Mouse (Mus musculus) liver, embryonic 14 days (tissue): ENCODE results near the gene 2310034G01Rik. TPM values are rescaled to one million over a fixed set of nuclear protein-coding genes. Genes with fewer than 3 reads are reported as not detected.

Experiments used
- polyA plus RNA-seq: library from polyadenylated mRNA; depleted of rRNA; stranded (reverse); fragments of >200 nt; gene quantifications from 2 replicates; pipeline ENCODE4 v1.2.3, GENCODE M21; 2012; rRNA removed

2310034G01Rik gene
- polyA plus RNA-seq: 0.21 and 0.23 TPM in 2 replicates

DNA sequence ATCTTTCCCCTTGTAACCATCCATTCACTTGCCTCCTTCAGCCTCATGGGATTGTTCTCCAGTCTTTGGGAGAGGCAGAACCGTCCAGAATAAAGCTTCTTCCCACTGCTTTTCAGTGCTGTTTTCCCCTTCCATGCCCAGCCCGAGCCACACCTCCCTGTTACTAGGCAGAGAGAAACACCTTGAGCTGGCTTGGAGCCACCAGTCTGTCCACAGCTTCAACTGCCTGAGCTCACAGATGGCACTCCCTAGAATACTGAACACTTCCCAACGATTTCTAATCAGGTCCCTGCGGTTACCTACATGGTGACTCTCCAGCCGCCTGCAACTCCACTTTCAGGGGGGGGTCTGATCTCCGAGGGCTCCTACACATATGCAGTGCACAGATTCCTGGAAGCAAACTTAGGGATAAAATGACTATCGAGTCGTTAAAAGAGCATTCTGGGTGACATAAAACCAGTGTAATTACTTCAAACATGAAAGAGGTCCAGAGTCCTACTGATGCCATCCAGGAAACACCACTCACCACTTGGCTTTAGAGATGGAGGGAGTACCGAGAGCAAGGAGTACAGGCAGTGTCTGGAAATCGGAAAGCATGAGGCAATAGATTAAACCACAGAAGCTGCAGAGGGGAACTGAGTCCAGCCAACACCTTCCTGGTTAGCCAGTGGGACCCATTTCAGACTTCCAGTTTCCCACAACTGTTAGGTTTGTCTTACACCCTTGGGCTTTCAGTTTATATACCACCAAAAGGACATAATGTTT, at the start of gene 2310034G01Rik:
Gene 2310034G01Rik (minus strand): TSS at position 135 of the 765 bp plus-strand sequence.

DNA sequence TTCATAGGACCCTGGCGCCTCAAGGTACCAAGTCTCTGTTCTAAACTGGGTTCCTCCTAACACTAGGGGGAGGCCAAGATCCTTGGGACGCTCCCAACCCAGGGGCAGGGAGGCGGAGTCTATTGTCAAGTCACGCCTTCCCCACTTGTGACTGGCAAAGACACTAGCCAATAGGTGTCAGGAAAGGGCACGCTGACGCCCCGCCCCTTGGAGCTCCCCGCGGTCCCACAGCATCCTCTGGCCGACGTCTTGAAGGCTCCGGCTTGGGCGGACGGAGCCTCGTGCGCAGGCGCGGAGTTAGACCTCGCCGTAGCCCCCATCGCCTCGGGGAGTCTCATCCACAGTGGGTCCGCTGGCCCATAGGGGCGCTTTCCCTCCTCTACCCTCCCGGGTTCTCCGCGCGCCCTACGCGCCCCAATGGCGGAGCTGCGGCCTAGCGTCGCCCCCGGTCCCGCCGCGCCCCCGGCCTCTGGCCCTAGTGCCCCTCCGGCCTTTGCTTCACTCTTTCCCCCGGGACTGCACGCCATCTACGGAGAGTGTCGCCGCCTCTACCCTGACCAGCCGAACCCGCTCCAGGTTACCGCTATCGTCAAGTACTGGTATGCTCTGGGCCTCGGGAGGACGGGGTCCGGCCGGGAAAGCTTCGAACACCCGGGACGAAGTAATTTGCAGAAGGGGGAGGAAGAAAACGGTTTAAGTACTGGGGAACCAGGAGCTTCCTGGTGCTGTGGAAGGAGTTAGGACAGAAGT, 46.8 kb upstream of the 2310034G01Rik start, which contains the start of gene Sufu:
Gene Sufu (plus strand): TSS at position 211 of the 750 bp plus-strand sequence.

DNA sequence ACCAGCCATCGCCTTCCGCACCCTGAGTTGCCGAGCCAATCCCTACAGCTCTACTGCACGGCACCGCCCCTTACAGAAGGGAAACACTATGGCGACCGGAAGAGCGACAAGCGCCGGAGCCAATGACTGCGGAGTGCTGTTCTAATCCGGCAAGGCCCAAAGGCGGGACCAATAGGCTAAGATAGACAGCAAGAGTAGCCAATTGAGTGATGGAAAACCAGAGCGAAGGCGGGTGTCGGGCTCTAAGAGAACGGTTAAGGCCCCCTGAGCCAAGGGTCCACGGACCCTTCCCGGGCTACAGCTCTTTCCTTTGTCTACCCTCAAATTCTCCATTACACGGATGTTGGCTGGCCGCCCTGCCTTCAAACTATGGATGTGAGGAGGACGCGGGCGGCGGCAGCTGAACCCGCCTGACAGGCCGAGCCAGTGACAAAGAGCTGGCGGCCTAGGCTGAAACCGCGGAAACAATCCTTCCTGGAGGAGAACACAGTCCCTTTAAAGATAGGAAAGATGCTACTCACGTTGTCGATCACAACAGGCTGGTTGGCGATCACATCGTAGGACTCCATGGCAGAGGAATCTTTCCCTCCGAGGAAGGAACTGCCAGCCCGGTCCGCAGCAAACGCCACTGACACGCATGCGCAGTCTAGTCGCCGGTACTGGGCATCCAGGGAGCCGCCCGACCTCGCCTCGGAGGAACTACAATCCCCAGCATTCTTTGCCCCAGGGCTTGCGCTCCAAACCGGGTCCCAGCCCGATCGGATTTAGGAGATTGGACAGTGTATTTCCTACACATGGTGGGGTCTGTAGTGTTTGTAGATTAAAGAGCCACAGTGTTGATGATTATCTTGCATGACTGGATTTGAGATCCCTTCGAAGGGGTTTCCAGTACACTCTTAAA, 45.3 kb upstream of the 2310034G01Rik start, which contains the start of gene Actr1a:
Gene Actr1a (minus strand): TSS at position 640 of the 901 bp plus-strand sequence.

DNA sequence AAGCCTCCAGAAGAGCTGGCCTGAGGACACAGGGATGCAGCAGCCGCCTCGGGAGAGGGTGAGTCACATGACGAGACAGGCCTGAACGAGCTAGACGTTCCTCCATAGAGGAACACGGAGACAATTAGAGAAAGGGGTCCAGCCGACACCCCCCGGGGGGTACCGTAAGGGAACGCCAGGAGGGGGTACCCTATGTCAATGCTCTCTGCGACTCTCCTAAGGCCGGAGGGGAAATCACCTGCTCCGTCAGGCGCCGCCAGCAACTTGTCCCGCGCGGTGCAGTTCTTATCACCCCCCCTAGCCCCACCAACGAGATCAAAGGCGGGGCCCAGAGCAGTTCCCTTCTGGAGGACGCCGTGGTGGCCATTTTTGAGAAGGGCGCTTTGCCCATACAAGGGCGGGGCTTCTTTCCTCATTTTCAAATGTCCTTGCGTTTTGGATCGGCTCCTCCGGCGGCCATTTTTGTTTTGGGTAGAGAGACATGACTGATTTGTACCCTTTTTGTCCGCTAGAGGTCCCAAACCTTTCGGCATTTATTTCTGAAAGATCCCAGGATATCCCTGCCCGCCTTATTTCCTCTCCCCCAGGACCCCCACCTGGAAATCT, 11.7 kb downstream of the 2310034G01Rik start, which contains the start of gene Cuedc2:
Gene Cuedc2 (minus strand): TSS at position 372 of the 606 bp plus-strand sequence.

DNA sequence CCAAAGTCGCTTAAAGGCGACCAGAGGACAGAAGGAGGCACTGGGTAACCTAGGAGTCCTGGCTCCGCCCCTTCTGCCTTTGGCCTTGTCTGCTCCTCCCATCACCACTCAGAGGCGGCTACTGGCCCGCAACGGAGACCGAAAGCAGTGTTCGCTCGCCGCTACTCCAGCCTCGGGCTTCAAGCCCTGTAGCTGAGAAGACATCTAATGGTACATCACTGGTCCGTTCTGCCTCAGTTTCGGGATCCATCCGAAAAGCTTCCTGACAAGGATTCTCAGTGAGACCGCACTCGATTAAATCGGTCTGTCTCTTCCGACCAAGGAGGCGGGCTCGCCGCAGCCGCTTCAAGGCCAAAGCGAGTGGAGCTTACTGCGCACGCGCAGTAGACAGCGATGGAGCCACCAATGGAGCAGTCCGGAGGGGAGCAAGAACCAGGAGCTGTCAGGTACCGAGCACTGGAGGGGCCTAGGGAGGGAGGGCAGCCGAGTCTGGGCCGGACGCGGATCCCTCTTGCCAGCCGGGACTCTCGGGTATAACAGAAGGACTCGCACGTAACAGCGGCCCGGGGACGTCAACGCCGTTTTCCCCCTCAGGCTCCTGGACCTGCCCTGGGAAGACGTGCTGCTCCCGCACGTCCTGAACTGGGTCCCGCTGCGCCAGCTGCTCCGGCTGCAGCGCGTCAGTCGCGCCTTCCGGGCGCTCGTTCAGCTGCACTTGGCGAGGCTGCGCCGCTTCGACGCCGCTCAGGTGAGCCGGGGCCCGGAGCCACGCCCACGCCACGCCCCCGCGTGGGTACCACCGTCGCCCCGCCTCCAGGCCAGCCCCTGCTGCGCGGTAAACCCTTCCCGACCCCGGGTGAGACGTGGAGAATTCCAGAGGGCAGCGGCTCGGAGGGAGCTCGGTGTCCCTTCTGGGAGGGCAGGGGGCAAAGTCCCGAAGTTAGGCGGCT, 21.7 kb downstream of the 2310034G01Rik start, which contains the start of gene Fbxl15:
Gene Fbxl15 (plus strand): TSS at position 104 of the 950 bp plus-strand sequence.

DNA sequence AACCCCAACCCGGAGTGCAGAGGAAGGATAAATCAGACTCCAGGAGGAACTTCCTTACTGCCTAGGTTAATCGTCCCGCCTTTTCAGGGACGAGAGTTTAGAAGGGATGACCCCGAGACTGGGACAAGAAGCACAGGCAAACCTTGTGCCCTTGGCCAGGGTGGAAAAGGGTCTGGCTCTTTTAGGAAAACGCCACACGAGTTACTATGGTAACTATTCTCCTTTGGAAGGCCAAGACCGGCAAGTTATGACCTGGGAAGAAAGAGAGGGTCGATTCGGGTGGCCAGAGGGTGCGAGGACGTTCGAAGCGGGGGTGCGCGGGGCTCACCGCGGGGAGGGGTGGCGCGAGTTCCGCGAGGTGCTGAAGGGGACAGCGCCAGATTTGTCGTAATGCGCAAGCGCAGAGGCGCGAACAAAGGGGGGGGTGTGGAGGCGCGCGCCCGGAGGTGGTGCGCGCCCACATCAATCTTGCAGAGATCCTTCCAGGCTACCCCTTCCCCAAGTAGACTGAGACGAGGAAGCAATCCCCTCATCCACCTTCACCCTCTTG, 23.3 kb downstream of the 2310034G01Rik start, which contains the start of gene Psd:
Gene Psd (minus strand): TSS at position 401 of the 550 bp plus-strand sequence.

DNA sequence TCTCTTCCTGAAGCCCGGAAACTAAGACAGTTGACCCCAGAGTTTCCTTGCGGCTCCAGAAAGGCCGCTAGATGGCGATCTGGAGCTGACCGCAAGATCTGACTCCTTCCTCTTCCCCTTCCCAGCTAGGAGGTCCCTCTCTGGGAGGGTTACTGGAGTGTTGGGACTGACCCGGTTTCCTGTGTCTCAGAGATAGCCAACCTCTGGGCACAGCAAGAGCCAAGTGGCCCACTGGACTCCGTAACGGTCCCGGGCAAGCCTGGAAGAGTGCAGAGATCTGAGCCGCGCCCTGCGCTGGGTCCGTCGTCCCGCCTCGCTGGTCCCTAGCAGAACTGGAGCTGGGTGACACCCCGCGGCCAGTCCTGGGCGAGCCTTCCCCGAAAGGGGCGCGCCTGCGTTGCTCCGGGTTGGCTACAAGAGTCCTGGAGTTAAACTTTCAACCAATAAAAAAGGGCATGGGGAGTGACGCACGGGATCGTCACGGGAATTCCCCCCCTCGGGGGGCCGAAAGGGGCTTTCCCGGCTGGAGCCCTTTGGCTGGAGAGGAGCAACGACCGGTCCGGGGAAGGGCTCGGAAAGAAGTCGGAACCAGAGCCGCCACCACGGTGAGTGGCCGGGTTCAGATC, 45.8 kb downstream of the 2310034G01Rik start, which contains the start of gene Nfkb2:
Gene Nfkb2 (plus strand): TSS at position 105 of the 626 bp plus-strand sequence.

Other genes with a start within 250 kb of the 2310034G01Rik start
- not detected in 2 replicates for gene Elovl3, start 218.4 kb downstream of the 2310034G01Rik start, polyA plus RNA-seq
- gene Pitx3, start 202.0 kb downstream of the 2310034G01Rik start, polyA plus RNA-seq: 0.01 and 0.14 TPM in 2 replicates
- 13.8 and 15.3 TPM in 2 replicates for gene Gbf1, start 197.8 kb downstream of the 2310034G01Rik start, polyA plus RNA-seq
- gene Nfkb2, start 46.0 kb downstream of the 2310034G01Rik start, polyA plus RNA-seq: 4.4 TPM in 2 replicates
- 5.4 TPM in 2 replicates for gene Psd, start 23.1 kb downstream of the 2310034G01Rik start, polyA plus RNA-seq
- gene Fbxl15, start 22.1 kb downstream of the 2310034G01Rik start, polyA plus RNA-seq: 5.7 and 6.2 TPM in 2 replicates
- gene Cuedc2, start 11.6 kb downstream of the 2310034G01Rik start, polyA plus RNA-seq: 46.0 and 54.8 TPM in 2 replicates
- 7.3 and 10.8 TPM in 2 replicates for gene Mfsd13a, start 9.2 kb downstream of the 2310034G01Rik start, polyA plus RNA-seq
- 25.2 and 30.4 TPM in 2 replicates for gene Actr1a, start 45.4 kb upstream of the 2310034G01Rik start, polyA plus RNA-seq
- gene Sufu, start 46.6 kb upstream of the 2310034G01Rik start, polyA plus RNA-seq: 3.0 and 3.3 TPM in 2 replicates
- gene Trim8, start 151.4 kb upstream of the 2310034G01Rik start, polyA plus RNA-seq: 6.4 and 7.7 TPM in 2 replicates
- 28.6 and 30.0 TPM in 2 replicates for gene Arl3, start 222.9 kb upstream of the 2310034G01Rik start, polyA plus RNA-seq
- 5.9 and 8.3 TPM in 2 replicates for gene Sfxn2, start 223.1 kb upstream of the 2310034G01Rik start, polyA plus RNA-seq
- gene Wbp1l, start 248.8 kb upstream of the 2310034G01Rik start, polyA plus RNA-seq: 10.1 and 10.7 TPM in 2 replicates